Mouse (Mus musculus) midbrain, postnatal 0 days (tissue): ENCODE measurements around the gene Efcab11. TPM values are rescaled to one million over a fixed set of nuclear protein-coding genes. Genes with fewer than 3 reads are reported as not detected.

Source experiments
- ATAC-seq: fragments of 200-750 bp; cut with Nextera tagmentation; 2 replicates; pipeline ENCODE4 v1.8.0; 2017; ENCODE audit warnings: moderate number of reproducible peaks, mild to moderate bottlenecking, moderate TSS enrichment, moderate library complexity; ENCODE audit not compliant: low FRiP score
- DNase-seq: peaks from one replicate; pipeline ENCODE4 v3.0.0-alpha.2; 2015; ENCODE audit warnings: low spot score
- H3K27ac ChIP-seq: fragments of 300-500 bp; sonication (generic); 2 replicates; pipeline ENCODE4 v1.5.1; 2014; ENCODE audit warnings: low read depth, mild to moderate bottlenecking, low read length, mixed read lengths
- H3K27me3 ChIP-seq: fragments of 300-500 bp; sonication (generic); 2 replicates; pipeline ENCODE4 v1.6.1; 2014; ENCODE audit warnings: low read length, control low read depth, mixed read lengths; ENCODE audit not compliant: insufficient read depth
- H3K36me3 ChIP-seq: fragments of 300-500 bp; sonication (generic); 2 replicates; pipeline ENCODE4 v1.6.1; 2014; ENCODE audit warnings: low read length, control low read depth, mixed read lengths; ENCODE audit not compliant: insufficient read depth
- H3K4me1 ChIP-seq: fragments of 300-500 bp; sonication (generic); 2 replicates; pipeline ENCODE4 v1.6.1; 2014; ENCODE audit warnings: mild to moderate bottlenecking, control low read depth, antibody characterized with exemption, low read length, mixed read lengths; ENCODE audit not compliant: insufficient read depth
- H3K4me2 ChIP-seq: fragments of 300-500 bp; sonication (generic); 2 replicates; pipeline ENCODE4 v1.6.1; 2014; ENCODE audit warnings: low read depth, mild to moderate bottlenecking, low read length, mixed read lengths; ENCODE audit not compliant: poor library complexity, severe bottlenecking
- H3K4me3 ChIP-seq: fragments of 300-500 bp; sonication (generic); 2 replicates; pipeline ENCODE4 v1.5.1; 2014; ENCODE audit warnings: low read depth, mild to moderate bottlenecking, low read length, moderate library complexity
- H3K9ac ChIP-seq: fragments of 300-500 bp; sonication (generic); replicated peaks from 2 replicates; pipeline ENCODE4 v1.6.1; 2014; ENCODE audit warnings: mild to moderate bottlenecking, low read length, moderate library complexity, mixed read lengths; ENCODE audit not compliant: poor library complexity, severe bottlenecking
- H3K9me3 ChIP-seq: fragments of 300-500 bp; sonication (generic); 2 replicates; pipeline ENCODE4 v1.6.1; 2016; ENCODE audit warnings: low read length, control low read depth
- CTCF ChIP-seq: IDR thresholded peaks from 2 replicates; pipeline ENCODE4 v1.5.1; 2016; ENCODE audit warnings: antibody characterized with exemption, mild to moderate bottlenecking
- WGBS: fragments of 180-500 bp; shearing (Covaris S2); extraction: QIAGEN DNeasy Blood & Tissue Kit; methylation state at CpG from one replicate; pipeline ENCODE4 v1.1.7; 2014; 5-methylcytosine and 5-hydroxymethylcytosine counted together
- polyA plus RNA-seq: library from polyadenylated mRNA; unstranded; fragments of >200 nt; fragmentation: Nextera tagmentation; extraction: Ambion mirVana; gene quantifications from 2 replicates; pipeline ENCODE4 v1.2.1, GENCODE M21; 2015
- total RNA-seq: library from RNA; depleted of rRNA; stranded (reverse); fragments of >200 nt; gene quantifications from 2 replicates; pipeline ENCODE4 v1.2.3, GENCODE M21; 2014; rRNA removed

Efcab11 gene
- total RNA-seq, result 2.5 and 2.9 TPM in 2 replicates
- 2.6 and 5.0 TPM in 2 replicates for polyA plus RNA-seq

DNA sequence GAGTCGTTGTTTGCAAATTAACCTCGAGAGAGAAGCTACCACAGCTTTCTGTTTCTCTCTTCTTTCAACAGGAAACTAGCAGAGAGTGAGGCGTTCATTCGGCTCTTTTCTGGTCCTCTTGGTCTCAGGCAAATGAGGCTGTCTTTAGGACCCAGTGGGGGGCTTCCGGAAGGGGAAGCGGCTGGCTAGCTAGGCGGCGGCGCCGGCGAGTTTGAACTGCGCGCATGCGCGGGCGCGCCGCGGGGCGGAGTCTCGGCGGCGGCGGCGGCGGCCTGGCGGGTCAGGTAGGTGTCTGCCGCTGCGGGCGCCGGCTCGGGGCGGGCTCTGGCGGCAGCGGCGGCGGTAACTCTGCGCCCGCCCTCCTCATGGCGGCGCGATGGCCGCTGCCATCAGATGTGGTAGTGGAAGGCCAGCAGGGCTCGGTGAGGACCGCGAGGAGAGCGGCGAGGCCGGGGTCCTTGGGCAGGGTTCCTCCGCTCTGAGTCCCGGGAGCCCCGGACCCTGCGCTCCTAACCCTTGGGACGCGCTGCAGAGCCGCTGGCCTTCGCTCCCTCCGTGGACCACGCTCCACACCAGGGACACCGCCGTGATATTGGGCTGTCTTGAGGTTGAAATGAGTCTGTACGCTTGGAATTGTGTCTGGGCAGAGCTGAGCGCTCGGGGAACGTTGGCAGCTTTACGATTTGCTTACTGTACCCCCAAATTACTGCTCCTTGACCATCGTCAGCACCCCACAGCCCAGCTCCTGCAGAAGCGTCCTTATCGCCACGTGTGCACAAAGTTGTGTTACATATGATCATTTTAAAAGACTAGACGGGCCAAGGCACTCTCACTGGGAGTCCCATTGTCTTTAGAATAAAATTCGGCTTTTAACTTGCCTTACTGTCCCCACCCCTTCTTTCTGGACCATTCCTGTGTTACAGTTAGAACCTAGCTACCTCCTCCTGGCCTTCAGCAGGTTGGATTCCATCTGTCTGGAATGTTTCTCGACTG, at the start of gene Efcab11, which contains the start of gene Tdp1:
TSS of gene Efcab11 (minus strand) at position 171 of the 993 bp plus-strand sequence.
TSS of gene Tdp1 (plus strand) at position 249 of the 993 bp plus-strand sequence.
- ATAC-seq, result peak; percentile 81
- under 1% methylated on average over 48 of the region's 73 CpGs for WGBS
- H3K9me3 ChIP-seq, result no peaks in the 10 kb centered on the region

GRCm38 (mm10) chr12:99933630-99934029, 49.4 kb upstream of the Efcab11 start:
- no peaks in the 10 kb centered on the region for H3K9me3 ChIP-seq
- H3K27me3 ChIP-seq, result no peaks in the 10 kb centered on the region
- no peak for DNase-seq

More for the DNA sequence above, at the start of gene Efcab11, which contains the start of gene Tdp1:
- Histone ChIP-seq H3K27me3 (no peaks in the 10 kb centered on the region), H3K36me3 (no peaks in the 10 kb centered on the region), H3K4me3 (peak within 1 kb of the TSS; percentile 87), H3K4me1 (peaks cover 6% of the 10 kb centered on the region; the same call in 1 of the 2 replicates), H3K9ac (peak within 1 kb of the TSS; percentile 76), H3K27ac (peak within 1 kb of the TSS; percentile 60), H3K4me2 (peak within 1 kb of the TSS; percentile 92)
- peak; percentile 97 for DNase-seq
- peak; percentile 13; the same call in 1 of the 2 replicates for TF ChIP-seq CTCF

DNA sequence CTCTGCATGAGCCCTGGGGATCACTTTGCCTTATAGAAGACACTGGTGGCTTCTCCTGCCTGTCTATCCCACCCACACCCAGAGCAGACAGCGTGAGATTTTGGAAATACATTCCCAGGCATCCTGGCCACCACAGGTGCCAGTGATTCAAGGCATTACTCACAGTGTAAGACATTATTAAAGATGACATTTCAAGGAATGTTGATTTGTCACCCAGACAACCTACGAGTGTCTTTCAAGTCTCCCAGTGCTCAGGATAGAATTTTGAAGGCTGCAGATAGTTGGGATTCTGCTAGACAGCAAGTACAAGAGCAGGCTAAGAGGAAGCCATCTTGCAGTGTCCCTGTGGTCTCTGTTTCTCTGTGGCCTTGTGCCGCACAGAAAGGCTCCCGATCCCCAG, 48.0 kb upstream of the Efcab11 start:
- Histone ChIP-seq H3K9me3 (no peaks in the 10 kb centered on the region), H3K27me3 (no peaks in the 10 kb centered on the region), H3K4me1 (no peaks in the 10 kb centered on the region), H3K27ac (no peak overlapping the region), H3K9ac (no peak overlapping the region), H3K36me3 (peaks cover 31% of the 10 kb centered on the region), H3K4me2 (no peak overlapping the region), H3K4me3 (no peak overlapping the region)
- ATAC-seq (no peak), DNase-seq (no peak)
- 93% methylated on average over 4 of the region's 4 CpGs for WGBS
- TF ChIP-seq CTCF, result no peak

More at GRCm38 (mm10) chr12:99933630-99934029, 49.4 kb upstream of the Efcab11 start:
- Histone ChIP-seq H3K4me3 (no peak overlapping the region), H3K27ac (no peak overlapping the region), H3K4me1 (no peaks in the 10 kb centered on the region), H3K9ac (no peak overlapping the region), H3K4me2 (no peak overlapping the region), H3K36me3 (peaks cover 30% of the 10 kb centered on the region)
- TF ChIP-seq CTCF, result no peak
- 98% methylated on average over 3 of the region's 3 CpGs for WGBS
- ATAC-seq, result no peak

DNA sequence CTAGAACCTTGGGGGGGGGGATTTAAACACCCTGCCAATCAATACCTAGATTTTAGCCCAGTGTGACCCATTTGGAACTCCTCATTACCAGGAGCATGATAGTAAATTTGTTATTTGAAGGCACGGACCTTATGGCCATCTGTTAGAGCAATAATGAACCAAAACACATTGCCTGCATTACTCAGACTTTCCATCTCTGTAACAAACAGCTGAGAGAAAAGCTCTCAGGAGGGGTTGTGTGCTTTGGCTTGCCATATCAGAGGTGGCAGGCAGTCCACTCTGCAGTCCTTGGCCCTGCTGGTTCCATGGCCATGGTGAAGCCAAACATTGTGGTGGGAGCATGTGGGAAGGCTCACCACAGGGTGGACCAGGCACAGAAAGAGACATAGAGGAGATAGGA, 44.9 kb upstream of the Efcab11 start:
- DNase-seq (no peak), ATAC-seq (no peak)
- peaks cover 22% of the 10 kb centered on the region for H3K36me3 ChIP-seq
- H3K4me1 ChIP-seq, result no peaks in the 10 kb centered on the region
- H3K27ac ChIP-seq, result no peak overlapping the region
- TF ChIP-seq CTCF, result no peak
- no peak overlapping the region for H3K9ac ChIP-seq
- no peak overlapping the region for H3K4me2 ChIP-seq
- H3K4me3 ChIP-seq, result no peak overlapping the region
- WGBS, result 87% methylated on average over 1 of the region's 1 CpGs
- H3K27me3 ChIP-seq, result no peaks in the 10 kb centered on the region
- no peaks in the 10 kb centered on the region for H3K9me3 ChIP-seq

- Histone ChIP-seq H3K9ac (no peak overlapping the region), H3K4me1 (no peaks in the 10 kb centered on the region), H3K4me3 (no peak overlapping the region), H3K4me2 (no peak overlapping the region), H3K27ac (no peak overlapping the region), H3K36me3 (peaks cover 22% of the 10 kb centered on the region), H3K9me3 (no peaks in the 10 kb centered on the region), H3K27me3 (no peaks in the 10 kb centered on the region)
- no peak for TF ChIP-seq CTCF
- WGBS, result 83% methylated on average over 7 of the region's 7 CpGs
- no peak for DNase-seq
- ATAC-seq, result no peak
These were observed 44.1 kb upstream of the Efcab11 start for GRCm38 (mm10) chr12:99928311-99928710.

- Histone ChIP-seq H3K27ac (peak overlapping the region; percentile 76), H3K4me2 (no peak overlapping the region), H3K9me3 (no peaks in the 10 kb centered on the region), H3K4me3 (no peak overlapping the region), H3K9ac (no peak overlapping the region), H3K36me3 (peaks cover 12% of the 10 kb centered on the region), H3K27me3 (no peaks in the 10 kb centered on the region), H3K4me1 (no peaks in the 10 kb centered on the region)
- ATAC-seq (peak; percentile 50; the same call in 1 of the 2 replicates), DNase-seq (no peak)
- 31% methylated on average over 5 of the region's 5 CpGs for WGBS
- TF ChIP-seq CTCF, result no peak
These were observed 39.5 kb upstream of the Efcab11 start for GRCm38 (mm10) chr12:99923703-99924102.
